Mouse (Mus musculus): ENCODE measurements around the gene Map7. TPM values are rescaled to one million over a fixed set of nuclear protein-coding genes. Genes with fewer than 3 reads are reported as not detected.

The Map7 gene
- polyA plus RNA-seq (2015; fragmentation: Nextera tagmentation; extraction: Ambion mirVana): 12.3 and 13.2 TPM in 2 replicates

DNA sequence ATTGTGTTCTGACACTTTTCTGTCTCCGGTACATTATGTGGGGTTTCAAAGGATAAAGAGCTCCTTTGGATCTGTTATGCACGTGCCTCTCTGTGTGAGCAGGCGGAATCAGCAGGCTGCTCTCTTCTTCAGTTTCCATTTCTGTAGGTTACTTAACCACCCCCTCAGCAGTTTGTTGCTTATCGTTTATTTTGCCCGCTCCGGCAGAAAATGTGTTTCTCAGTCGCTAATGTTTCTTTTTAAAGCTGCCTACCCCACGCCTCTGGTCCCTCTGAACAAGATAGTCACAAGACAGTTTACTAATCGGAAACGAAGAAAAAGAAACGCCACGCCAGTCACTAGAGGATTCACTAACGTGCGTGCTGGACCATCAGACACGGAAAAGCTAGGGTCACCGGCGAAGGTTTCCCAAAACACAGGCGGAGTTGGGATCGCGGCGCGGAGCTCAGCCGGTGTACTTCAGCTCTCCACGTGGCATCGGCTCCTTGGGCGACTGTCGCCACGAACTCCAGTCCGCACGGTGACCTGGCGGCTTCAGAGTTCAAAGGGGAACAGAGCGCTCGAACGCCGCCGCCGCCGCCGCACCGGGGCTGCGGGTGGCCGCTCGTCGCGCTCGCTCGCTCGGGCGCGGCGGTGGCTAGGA is at the start of gene Map7:
Gene Map7 (plus strand): TSS at position 342 of the 643 bp plus-strand sequence.
- peak within 1 kb of the TSS; percentile 98 for H3K4me2 ChIP-seq
- no peak for ATAC-seq (ENCODE audit: insufficient number of reproducible peaks, low FRiP score, low TSS enrichment, low read depth)
- peak within 1 kb of the TSS; percentile 45 for H3K9ac ChIP-seq
- no peaks in the 10 kb centered on the region for H3K36me3 ChIP-seq
- WGBS: 5% methylated on average over 51 of the region's 51 CpGs
- peaks cover 39% of the 10 kb centered on the region for H3K27me3 ChIP-seq
- no peaks in the 10 kb centered on the region for H3K9me3 ChIP-seq
- peaks cover 15% of the 10 kb centered on the region for H3K4me1 ChIP-seq
- H3K4me3 ChIP-seq: peak within 1 kb of the TSS; percentile 73
- peak within 1 kb of the TSS; percentile 54 for H3K27ac ChIP-seq

DNA sequence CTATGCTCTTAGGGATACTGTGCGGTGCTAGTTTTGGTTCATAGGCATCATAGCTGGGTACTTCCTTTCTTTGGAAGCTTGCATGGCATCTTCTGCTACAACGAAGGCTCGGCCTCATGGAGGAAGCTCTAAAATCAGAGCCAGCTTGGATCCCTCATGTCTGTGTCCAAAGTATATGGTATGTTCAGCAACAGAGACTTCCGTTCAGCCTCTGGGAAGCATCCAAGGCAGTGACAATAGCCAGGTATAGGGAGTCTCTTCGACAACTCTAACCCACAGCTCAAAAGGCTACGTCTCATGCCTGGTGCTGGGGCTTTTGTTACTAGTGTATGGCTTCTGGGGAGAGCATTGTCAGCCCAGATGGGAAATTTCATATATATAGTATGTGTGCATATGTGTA is 46.8 kb upstream of the Map7 start:
- no peak for ATAC-seq (ENCODE audit: insufficient number of reproducible peaks, low FRiP score, low TSS enrichment, low read depth)
- 89% methylated on average over 6 of the region's 6 CpGs for WGBS
- 0 out of 2 replicates have a peak, but pooled peaks cover 7% of the 10 kb centered on the region for H3K4me1 ChIP-seq
- H3K27me3 ChIP-seq: no peaks in the 10 kb centered on the region
- no peak overlapping the region for H3K4me2 ChIP-seq
- no peaks in the 10 kb centered on the region for H3K9me3 ChIP-seq
- no peak overlapping the region for H3K27ac ChIP-seq
- no peak overlapping the region for H3K4me3 ChIP-seq
- no peak overlapping the region for H3K9ac ChIP-seq
- H3K36me3 ChIP-seq: peaks cover 5% of the 10 kb centered on the region; the same call in 1 of the 2 replicates

DNA sequence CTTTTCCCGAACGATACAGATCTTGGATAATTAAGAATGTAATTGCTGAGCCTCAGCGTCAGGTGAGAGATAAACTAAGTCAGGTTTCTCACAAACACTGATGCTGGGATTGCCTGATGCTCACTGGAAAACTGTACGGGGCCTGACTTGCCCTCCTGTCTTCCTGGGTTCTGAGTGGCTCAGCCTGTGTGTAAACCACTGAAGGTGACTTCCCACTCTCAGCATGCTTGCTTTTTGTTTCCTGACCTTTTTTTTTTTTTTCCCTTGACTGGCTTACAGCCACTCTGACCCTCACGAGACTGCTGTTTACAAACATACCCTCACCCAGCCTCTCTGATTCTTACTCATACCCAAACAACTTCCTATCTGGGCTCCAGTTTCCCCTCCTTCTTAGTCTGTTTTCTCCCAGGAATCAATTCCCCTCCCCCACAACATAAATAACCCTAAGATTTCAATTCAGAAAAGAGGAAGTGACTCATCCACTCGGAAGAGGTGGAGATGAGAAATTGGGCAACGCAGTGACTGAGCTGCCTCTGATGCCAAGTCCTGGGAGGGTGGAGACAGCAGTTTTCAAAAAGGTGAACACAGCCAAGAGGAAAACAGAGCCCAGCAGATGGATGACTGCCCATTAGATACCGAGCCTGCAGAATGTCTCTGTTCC is 43.9 kb upstream of the Map7 start:
- Histone ChIP-seq H3K4me3 (no peak overlapping the region), H3K36me3 (peaks cover 5% of the 10 kb centered on the region; the same call in 1 of the 2 replicates), H3K4me1 (0 out of 2 replicates have a peak, but pooled peaks cover 7% of the 10 kb centered on the region), H3K9me3 (no peaks in the 10 kb centered on the region), H3K9ac (no peak overlapping the region), H3K4me2 (no peak overlapping the region), H3K27ac (no peak overlapping the region), H3K27me3 (no peaks in the 10 kb centered on the region)
- 55% methylated on average over 8 of the region's 8 CpGs for WGBS
- no peak for ATAC-seq (ENCODE audit: insufficient number of reproducible peaks, low FRiP score, low TSS enrichment, low read depth)

DNA sequence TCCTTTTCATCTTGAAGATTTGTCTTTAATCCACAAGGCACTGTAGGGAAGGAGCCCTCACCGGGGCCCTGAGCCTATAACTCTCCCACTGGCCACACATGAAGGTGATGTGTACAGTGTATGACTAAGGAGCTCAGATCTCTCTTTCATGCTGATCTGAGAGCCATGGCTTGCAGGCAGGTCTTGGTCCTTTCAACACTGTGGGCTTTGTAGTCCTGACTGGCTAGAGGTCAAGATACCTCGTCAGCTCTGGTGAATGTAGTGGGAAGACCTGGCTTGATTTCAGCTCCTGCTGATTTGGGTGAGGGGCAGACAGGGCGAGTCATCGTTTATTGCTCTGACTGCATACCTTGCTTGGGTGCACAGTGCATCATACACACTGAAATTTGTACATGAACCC is 42.7 kb upstream of the Map7 start:
- 0 out of 2 replicates have a peak, but pooled peaks cover 7% of the 10 kb centered on the region for H3K4me1 ChIP-seq
- ATAC-seq (ENCODE audit: insufficient number of reproducible peaks, low FRiP score, low TSS enrichment, low read depth): no peak
- WGBS: 64% methylated on average over 4 of the region's 4 CpGs
- no peak overlapping the region for H3K4me3 ChIP-seq
- H3K27me3 ChIP-seq: no peaks in the 10 kb centered on the region
- H3K27ac ChIP-seq: no peak overlapping the region
- no peak overlapping the region for H3K9ac ChIP-seq
- H3K36me3 ChIP-seq: no peaks in the 10 kb centered on the region
- no peaks in the 10 kb centered on the region for H3K9me3 ChIP-seq
- H3K4me2 ChIP-seq: no peak overlapping the region

DNA sequence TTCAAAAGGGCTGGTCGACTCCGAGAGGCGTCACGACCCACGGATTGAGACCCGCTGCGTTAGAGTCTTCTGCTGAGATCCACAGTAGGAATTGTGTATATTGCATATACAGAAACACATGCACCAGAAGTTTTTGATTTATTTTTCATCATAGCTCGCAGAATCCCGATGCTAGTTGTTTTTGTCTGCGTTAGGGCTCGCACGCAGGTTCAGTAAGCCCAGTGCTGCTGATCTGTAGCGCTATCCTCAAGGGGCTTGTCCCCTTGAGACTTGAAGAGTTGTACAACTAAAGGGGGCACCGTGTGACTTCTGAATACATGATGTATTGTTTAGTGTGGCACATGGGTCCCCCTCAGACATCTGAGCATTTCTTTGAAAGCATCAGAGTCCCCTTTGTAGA is 41.2 kb upstream of the Map7 start:
- Histone ChIP-seq H3K9me3 (no peaks in the 10 kb centered on the region), H3K4me2 (no peak overlapping the region), H3K4me3 (no peak overlapping the region), H3K36me3 (no peaks in the 10 kb centered on the region), H3K27ac (no peak overlapping the region), H3K9ac (no peak overlapping the region), H3K27me3 (no peaks in the 10 kb centered on the region), H3K4me1 (peaks cover 7% of the 10 kb centered on the region; the same call in 1 of the 2 replicates)
- no peak for ATAC-seq (ENCODE audit: insufficient number of reproducible peaks, low FRiP score, low TSS enrichment, low read depth)
- 89% methylated on average over 14 of the region's 14 CpGs for WGBS

DNA sequence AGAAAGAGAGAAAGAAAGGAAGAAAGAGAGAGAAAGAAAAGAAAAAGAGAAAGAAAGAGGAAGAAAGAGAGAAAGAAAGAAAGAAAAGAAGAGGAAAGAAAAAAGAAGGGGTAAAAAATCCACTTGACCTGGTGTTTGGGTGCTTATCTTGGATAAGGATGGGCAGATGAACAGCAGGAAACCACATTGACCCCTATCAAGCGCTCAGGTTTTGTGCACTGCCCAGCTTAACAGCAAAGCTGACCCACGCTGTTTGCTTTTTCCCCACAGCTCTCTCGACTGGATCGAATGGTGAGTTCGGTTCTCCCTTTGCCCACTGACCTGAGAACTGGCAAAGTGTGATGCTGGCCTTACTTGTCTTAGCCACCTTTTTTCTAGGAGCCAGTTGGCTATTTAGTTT is 36.8 kb upstream of the Map7 start:
- peaks cover 4% of the 10 kb centered on the region for H3K4me1 ChIP-seq
- H3K4me2 ChIP-seq: no peak overlapping the region
- H3K9ac ChIP-seq: no peak overlapping the region
- H3K27me3 ChIP-seq: no peaks in the 10 kb centered on the region
- no peak overlapping the region for H3K4me3 ChIP-seq
- H3K36me3 ChIP-seq: no peaks in the 10 kb centered on the region
- H3K27ac ChIP-seq: no peak overlapping the region
- no peaks in the 10 kb centered on the region for H3K9me3 ChIP-seq
- 92% methylated on average over 5 of the region's 5 CpGs for WGBS
- ATAC-seq (ENCODE audit: insufficient number of reproducible peaks, low FRiP score, low TSS enrichment, low read depth): no peak

DNA sequence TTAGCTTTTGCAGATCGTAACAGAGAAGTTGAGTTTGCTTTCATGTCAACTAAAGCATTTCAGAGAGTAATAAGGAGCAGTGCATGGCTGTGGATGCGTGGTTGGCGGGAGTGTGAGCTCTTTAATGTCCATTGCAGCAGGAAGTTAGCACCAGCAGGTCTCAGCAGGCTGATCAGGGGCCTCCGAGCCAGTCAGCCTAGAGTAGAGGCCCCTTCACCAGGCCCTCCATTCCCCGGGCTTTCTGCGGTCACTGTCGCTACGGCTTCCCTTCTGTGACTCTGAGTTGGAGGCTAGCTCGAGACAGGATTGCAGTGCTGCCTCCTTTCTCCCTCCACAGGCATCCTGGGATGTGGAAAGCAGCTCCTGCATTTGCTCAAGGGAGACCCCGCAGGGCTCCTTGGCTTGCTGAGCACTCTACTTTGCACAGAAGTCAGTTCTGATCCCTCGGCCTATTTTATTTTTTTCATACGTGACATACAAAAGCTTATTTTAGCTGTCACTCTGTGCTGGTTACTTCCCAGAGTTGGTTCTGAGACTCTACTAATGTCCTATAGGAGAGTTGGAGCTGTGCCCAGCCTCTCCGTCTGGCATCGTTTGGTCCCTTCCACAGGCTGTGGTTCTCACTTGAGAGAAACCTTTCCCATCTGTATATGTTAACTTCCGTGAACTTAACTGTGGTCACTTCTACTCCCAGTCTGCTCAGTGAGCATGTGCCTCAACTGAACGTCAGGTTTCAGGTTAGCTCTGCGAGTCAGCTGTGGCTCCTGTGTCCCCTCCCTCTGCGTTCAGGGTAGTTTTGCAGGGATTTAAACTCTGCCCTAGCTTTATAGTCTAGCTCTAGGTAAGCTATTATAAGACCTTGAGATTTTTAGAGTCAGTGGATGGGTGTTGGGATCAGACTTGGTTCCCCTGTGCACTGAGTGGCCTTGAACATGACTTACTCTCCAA is 36.0 kb upstream of the Map7 start:
- no peak overlapping the region for H3K9ac ChIP-seq
- H3K27me3 ChIP-seq: no peaks in the 10 kb centered on the region
- no peak overlapping the region for H3K27ac ChIP-seq
- no peak for ATAC-seq (ENCODE audit: insufficient number of reproducible peaks, low FRiP score, low TSS enrichment, low read depth)
- WGBS: 62% methylated on average over 18 of the region's 18 CpGs
- H3K4me1 ChIP-seq: peaks cover 4% of the 10 kb centered on the region
- no peaks in the 10 kb centered on the region for H3K36me3 ChIP-seq
- no peak overlapping the region for H3K4me3 ChIP-seq
- H3K4me2 ChIP-seq: no peak overlapping the region
- no peaks in the 10 kb centered on the region for H3K9me3 ChIP-seq

DNA sequence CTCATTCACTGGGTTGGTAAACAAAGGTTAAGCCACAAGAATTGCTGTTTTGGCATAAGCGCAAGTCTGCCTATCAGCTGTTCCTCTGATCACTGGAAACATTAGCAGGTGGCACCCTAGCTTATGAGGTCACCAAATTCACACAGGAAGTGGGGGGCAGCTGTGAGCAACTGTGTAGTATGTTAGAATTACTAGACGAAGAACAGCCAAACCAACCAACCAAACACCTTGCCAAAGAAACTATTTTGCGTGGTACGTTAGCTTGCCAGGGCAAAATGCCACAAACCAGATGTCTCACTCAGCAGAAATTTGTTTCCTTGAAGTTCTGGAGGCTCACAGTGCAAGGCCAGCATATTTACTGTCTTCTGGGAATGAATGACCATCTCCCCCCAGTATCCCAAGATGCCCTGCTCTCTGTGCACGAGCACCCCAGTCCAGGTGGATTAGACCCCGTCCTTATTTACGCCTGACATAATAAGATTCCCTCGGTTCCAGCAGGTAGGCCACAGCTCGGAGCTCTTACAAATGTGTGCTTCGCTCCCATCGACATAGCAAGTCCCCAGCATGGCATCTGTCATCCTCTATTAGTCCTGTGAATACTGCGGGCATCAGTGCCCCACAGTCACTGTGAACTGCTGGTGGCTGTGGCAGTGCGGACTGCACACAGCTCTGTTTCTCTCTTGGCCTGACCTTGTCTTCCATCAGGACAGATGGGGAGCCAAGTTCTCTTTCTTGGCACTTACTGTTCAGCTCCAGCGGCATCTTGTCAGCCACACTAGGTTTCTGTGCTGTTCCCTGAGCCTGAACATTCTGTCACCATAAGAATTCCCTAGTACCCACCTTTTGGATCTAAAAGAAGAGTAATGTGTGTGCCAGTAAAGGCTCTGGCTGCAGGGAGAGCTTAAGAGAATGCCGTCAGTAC is 28.5 kb upstream of the Map7 start:
- H3K4me1 ChIP-seq: peaks cover 4% of the 10 kb centered on the region; the same call in 1 of the 2 replicates
- no peak for ATAC-seq (ENCODE audit: insufficient number of reproducible peaks, low FRiP score, low TSS enrichment, low read depth)
- 82% methylated on average over 15 of the region's 15 CpGs for WGBS

DNA sequence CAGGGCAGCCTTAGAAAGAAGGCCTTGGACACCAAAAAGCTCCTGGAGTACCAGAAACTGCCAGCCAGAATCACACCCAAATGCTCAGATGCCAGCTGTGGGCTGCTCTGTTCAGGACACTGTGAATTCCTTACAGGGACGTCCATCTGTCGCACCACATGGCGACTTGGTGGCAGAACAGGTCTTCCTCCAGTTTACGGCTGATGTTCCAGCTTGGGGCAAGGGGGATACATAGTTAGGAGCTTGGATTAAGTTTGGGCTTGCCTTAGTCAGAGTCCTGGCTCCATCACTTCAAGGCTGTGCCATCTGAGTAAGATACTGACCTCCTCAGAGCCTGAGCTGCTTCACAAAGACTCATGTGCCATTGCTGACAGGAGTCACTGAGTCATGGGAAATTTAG is 26.3 kb upstream of the Map7 start:
- Histone ChIP-seq H3K4me1 (peaks cover 4% of the 10 kb centered on the region; the same call in 1 of the 2 replicates), H3K4me3 (no peak overlapping the region), H3K9ac (no peak overlapping the region), H3K4me2 (no peak overlapping the region), H3K27ac (no peak overlapping the region), H3K9me3 (no peaks in the 10 kb centered on the region), H3K27me3 (no peaks in the 10 kb centered on the region), H3K36me3 (no peaks in the 10 kb centered on the region)
- no peak for ATAC-seq (ENCODE audit: insufficient number of reproducible peaks, low FRiP score, low TSS enrichment, low read depth)
- WGBS: 75% methylated on average over 4 of the region's 4 CpGs

More for the DNA sequence above, 28.5 kb upstream of the Map7 start:
- Histone ChIP-seq H3K27ac (no peak overlapping the region), H3K4me3 (no peak overlapping the region), H3K9ac (no peak overlapping the region), H3K4me2 (no peak overlapping the region), H3K36me3 (no peaks in the 10 kb centered on the region), H3K9me3 (no peaks in the 10 kb centered on the region), H3K27me3 (no peaks in the 10 kb centered on the region)

DNA sequence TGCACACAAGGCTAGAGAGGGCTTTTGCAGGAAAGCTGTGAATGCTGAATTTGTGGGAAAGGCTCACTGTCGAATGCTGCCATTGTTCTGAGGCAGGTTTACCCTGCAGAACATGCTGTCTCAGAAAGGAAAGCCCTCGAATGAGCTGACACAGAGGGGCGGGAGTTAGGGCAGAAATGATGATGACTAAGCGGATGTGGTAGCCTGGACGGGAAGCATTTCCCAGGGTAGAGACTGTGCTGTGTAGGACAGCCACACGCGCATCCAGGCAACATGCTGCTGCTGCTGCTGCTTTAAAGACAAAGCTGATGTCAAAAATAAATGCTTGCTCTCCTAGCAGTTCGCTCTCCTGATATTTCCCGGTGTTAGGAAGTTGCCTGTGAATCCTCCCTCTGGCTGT is 24.9 kb upstream of the Map7 start:
- no peak overlapping the region for H3K4me2 ChIP-seq
- no peaks in the 10 kb centered on the region for H3K36me3 ChIP-seq
- 50% methylated on average over 9 of the region's 9 CpGs for WGBS
- H3K9me3 ChIP-seq: no peaks in the 10 kb centered on the region
- no peak overlapping the region for H3K4me3 ChIP-seq
- H3K9ac ChIP-seq: no peak overlapping the region
- H3K27ac ChIP-seq: no peak overlapping the region
- no peaks in the 10 kb centered on the region for H3K27me3 ChIP-seq
- no peak for ATAC-seq (ENCODE audit: insufficient number of reproducible peaks, low FRiP score, low TSS enrichment, low read depth)
- peaks cover 4% of the 10 kb centered on the region; the same call in 1 of the 2 replicates for H3K4me1 ChIP-seq

DNA sequence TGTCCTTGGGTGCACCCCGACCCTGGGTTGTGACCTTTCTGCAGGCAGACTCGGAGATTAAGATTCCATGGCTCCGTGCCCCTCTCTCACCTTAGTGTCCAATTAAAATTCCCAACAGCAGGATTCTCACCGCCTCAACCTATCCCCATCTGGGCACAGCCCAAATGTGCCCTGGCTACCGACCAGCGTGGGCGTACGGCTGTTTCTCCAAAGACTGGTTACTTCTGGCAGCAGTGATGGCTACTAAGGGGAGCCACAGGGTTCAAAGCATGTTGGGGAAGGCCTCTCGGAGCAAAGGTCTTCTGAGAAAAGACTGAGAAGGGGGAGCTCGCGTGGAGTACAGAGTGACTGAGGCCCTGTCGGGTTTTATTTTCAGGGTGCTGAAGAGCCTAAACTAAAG is 23.7 kb upstream of the Map7 start:
- no peaks in the 10 kb centered on the region for H3K9me3 ChIP-seq
- WGBS: 89% methylated on average over 12 of the region's 12 CpGs
- H3K4me1 ChIP-seq: peaks cover 4% of the 10 kb centered on the region; the same call in 1 of the 2 replicates
- H3K4me2 ChIP-seq: no peak overlapping the region
- H3K27ac ChIP-seq: no peak overlapping the region
- H3K27me3 ChIP-seq: no peaks in the 10 kb centered on the region
- H3K4me3 ChIP-seq: no peak overlapping the region
- ATAC-seq (ENCODE audit: insufficient number of reproducible peaks, low FRiP score, low TSS enrichment, low read depth): no peak
- H3K36me3 ChIP-seq: no peaks in the 10 kb centered on the region
- no peak overlapping the region for H3K9ac ChIP-seq
